In the genomic region with DNA sequence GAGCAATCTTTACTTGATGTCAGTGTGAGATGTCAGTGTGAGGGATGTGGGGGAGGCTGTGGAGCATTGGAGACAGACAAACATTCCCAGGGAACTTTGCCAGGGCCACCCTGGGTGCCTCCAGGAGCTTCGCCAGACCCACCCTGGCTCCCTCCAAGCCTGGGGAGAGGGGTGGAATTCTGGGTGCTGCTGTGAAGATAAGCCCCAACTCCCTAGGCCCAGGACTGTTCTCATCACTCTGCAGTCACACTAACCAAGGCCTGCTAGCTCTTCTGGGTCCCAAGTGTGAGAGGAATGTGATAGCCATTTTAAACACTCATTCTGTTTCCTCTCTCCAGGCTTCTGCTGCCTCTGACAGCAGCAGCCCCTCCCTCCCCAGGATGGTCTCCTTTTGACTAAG, we compare ENCODE assay signal across 21 mouse cellular contexts. TPM values are rescaled to one million over a fixed set of nuclear protein-coding genes. Genes with fewer than 3 reads are reported as not detected.
"Had no signal": no experiment of that assay in that cellular context is flagged by ENCODE, and none has a peak within 500 bp of the region (broad histone marks: within the 10 kb centered on the region; RNA-seq: fewer than 3 reads in every experiment).

No protein-coding gene starts in this region.

- ATAC-seq: midbrain, embryonic 15.5 days had no signal

- DNase-seq: kidney, postnatal 10 days; kidney, postnatal 36 days; layer of hippocampus, postnatal 36 days; liver, embryonic 13.5 days; lung, postnatal 14 days; right cerebral cortex, adult 18-20 months; right cerebral cortex, postnatal 14 days; right cerebral cortex, postnatal 4 days; thymus, adult 2 months; thymus, postnatal 14 days; thymus, postnatal 4 days had no signal

- H3K27ac ChIP-seq: kidney, embryonic 15.5 days; left cerebral cortex, adult 2 months; liver, embryonic 13.5 days; lung, embryonic 15.5 days; macrophage; midbrain, embryonic 12.5 days; midbrain, embryonic 15.5 days; neural tube, embryonic 12.5 days; neural tube, embryonic 15.5 days; stomach, postnatal 0 days had no signal

- H3K4me1 ChIP-seq: kidney, embryonic 15.5 days; liver, embryonic 13.5 days; midbrain, embryonic 12.5 days; midbrain, embryonic 15.5 days; neural tube, embryonic 12.5 days; neural tube, embryonic 15.5 days had no signal

- H3K9me3 ChIP-seq: kidney, embryonic 15.5 days; liver, embryonic 13.5 days; lung, embryonic 15.5 days; midbrain, embryonic 12.5 days had no signal

- H3K9ac ChIP-seq: kidney, embryonic 15.5 days; liver, embryonic 13.5 days; lung, embryonic 15.5 days; midbrain, embryonic 12.5 days; midbrain, embryonic 15.5 days; neural tube, embryonic 12.5 days; neural tube, embryonic 15.5 days had no signal

- H3K36me3 ChIP-seq: kidney, embryonic 15.5 days; liver, embryonic 13.5 days; lung, embryonic 15.5 days; midbrain, embryonic 12.5 days; midbrain, embryonic 15.5 days; neural tube, embryonic 12.5 days; neural tube, embryonic 15.5 days had no signal

- H3K4me2 ChIP-seq: kidney, embryonic 15.5 days; liver, embryonic 13.5 days; lung, embryonic 15.5 days; midbrain, embryonic 12.5 days; midbrain, embryonic 15.5 days; neural tube, embryonic 12.5 days; neural tube, embryonic 15.5 days had no signal

- H3K27me3 ChIP-seq: kidney, embryonic 15.5 days; liver, embryonic 13.5 days; lung, embryonic 15.5 days; midbrain, embryonic 12.5 days; midbrain, embryonic 15.5 days; neural tube, embryonic 12.5 days; neural tube, embryonic 15.5 days had no signal

- H3K4me3 ChIP-seq: kidney, embryonic 15.5 days; left cerebral cortex, adult 2 months; liver, embryonic 13.5 days; lung, embryonic 15.5 days; midbrain, embryonic 12.5 days; midbrain, embryonic 15.5 days; neural tube, embryonic 12.5 days; neural tube, embryonic 15.5 days had no signal

RNA-seq across cellular contexts. Expression of a gene that starts 16.5 kb away (rescaled TPM):
- total RNA-seq: megakaryocyte, adult 5-6 weeks had no signal
- polyA plus RNA-seq: macrophage had no signal
